Mouse (Mus musculus) cerebellum, postnatal 10 days (tissue): ENCODE measurements around the gene Tbc1d30.

Source experiments
- DNase-seq, 2 experiments: peaks; one replicate each; pipeline ENCODE4 v3.0.0; 2021; ENCODE audit warnings: mixed read lengths in 2 of 2

Gene Tbc1d30

DNA sequence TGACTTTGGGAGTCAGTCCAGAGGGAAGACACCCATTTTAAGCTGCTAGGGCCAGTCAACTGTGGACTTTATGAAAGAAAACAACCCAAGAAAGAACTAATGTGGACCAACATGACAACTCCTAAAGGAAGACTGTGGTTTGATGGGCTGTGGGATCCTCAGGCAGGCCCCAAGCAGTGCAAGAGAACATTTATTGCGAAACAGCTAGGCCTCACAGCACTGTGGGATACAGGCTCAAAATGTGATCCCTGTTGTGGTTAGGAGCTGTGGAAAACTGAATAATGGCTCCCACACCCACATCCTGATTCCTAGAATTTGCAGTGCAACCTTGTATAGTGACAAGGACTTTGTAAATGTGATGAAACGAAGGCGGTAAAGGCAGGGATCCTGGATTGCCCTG lies 134.3 kb downstream of the Tbc1d30 start:
- DNase-seq: no peak
